Mouse (Mus musculus): ENCODE results near the gene 2900011O08Rik.

- no peak for TF ChIP-seq CTCF (IDR thresholded peaks at IDR 0.05; ENCODE audit: low read depth, low read length)
- TF ChIP-seq POLR2A (IDR thresholded peaks at IDR 0.05; ENCODE audit: borderline replicate concordance, low read depth, low read length), result no peak
These were observed 6.3 kb downstream of the 2900011O08Rik start for GRCm38 (mm10) chr16:13992518-13993248.

All from bone marrow macrophage, adult 2 months (primary cell).